Mouse (Mus musculus): ENCODE measurements around the gene Mfsd7a. TPM values are rescaled to one million over a fixed set of nuclear protein-coding genes. Genes with fewer than 3 reads are reported as not detected.
A peak's percentile ranks its signal among the peaks of the same experiment; 100 is the strongest.
"Not testable (repeated sequence)": the region's sequence is repeated elsewhere in the genome, so short reads cannot be mapped to it uniquely, and the experiment has no call there.

Mfsd7a gene
- polyA plus RNA-seq (2012; rRNA removed): 0.17 and 0.41 TPM in 2 replicates

DNA sequence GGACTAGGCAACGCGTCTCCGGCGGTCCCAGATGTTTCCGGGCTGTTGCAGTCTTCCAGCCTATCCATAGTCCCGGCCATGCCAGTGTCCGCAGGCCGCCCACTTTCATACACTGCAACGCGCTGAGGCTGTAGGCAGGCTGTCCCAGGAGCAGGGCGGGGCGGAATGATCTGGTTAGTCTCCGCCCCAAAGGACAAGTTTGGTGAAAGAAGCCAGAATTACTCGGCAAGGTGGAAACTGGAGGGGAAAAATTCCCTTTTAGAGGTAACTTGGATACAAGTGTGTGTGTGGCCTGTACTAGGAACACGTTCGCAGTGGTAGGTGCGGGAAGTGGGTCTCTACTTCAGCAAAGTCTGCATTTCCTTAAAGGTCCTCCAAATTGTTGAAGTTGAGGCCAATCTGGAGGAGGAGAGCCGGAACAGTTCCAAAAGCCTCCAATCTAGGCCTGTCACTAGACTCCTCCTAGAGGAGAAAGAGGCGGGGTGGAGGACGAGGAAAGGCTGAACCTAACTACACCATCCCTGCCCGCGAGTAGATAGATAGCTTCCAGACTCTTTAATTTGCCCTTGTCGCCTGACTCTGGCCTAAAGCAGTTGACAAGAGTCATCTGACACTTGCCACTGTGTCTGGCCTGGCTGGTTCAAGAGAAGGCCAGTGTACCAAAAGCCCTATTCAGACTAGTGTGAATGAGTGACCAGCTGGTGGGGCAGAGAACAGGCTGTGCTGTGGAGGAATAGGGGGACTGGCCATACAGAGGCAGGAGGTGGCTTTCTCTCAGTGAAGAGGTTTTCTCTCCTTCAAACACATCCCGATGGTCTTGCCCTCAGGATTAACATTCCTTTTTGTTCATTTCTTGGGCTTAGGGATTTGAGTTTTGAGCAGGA is at the start of gene Mfsd7a:
Gene Mfsd7a, minus strand, starts transcription at position 107 of the 884 bp plus-strand sequence.
- Histone ChIP-seq H3K27ac (ENCODE audit: control insufficient read depth, insufficient read depth, low read depth, low read length) (no peak within 1 kb of the TSS), H3K4me1 (ENCODE audit: control insufficient read depth, insufficient read depth, low read length) (peaks cover 2% of the 10 kb centered on the region; the same call in 1 of the 2 replicates), H3K27me3 (ENCODE audit: control insufficient read depth, insufficient read depth, low read length) (no peaks in the 10 kb centered on the region), H3K4me3 (ENCODE audit: control insufficient read depth, low read depth, low read length) (peak within 1 kb of the TSS; percentile 44), H3K36me3 (ENCODE audit: control insufficient read depth, insufficient read depth, low read length) (no peaks in the 10 kb centered on the region)
- no peak for TF ChIP-seq POLR2A (IDR thresholded peaks at IDR 0.05; ENCODE audit: control insufficient read depth, low read depth, low read length)
- TF ChIP-seq CTCF (IDR thresholded peaks at IDR 0.05; ENCODE audit: control insufficient read depth, insufficient read depth, insufficient replicate concordance, low read depth, low read length): no peak

DNA sequence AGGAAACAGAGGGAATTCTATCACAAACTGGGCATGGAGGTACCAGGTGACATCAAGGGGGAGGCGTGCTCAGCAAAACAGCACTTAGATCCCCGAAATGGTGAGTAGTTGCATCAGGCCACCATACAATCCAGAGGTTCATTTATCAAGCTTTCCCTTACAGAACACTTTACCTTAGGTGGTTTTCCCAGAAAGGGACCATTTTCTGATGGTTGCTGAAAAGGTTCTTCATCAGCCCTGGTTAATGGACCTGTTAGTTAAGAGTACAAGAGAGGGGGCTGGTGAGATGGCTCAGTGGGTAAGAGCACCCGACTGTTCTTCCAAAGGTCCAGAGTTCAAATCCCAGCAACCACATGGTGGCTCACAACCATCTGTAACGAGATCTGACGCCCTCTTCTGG is 37.5 kb upstream of the Mfsd7a start:
- not testable (repeated sequence) for H3K27ac ChIP-seq (ENCODE audit: control insufficient read depth, insufficient read depth, low read depth, low read length); H3K27me3 ChIP-seq (ENCODE audit: control insufficient read depth, insufficient read depth, low read length); H3K4me3 ChIP-seq (ENCODE audit: control insufficient read depth, low read depth, low read length); H3K36me3 ChIP-seq (ENCODE audit: control insufficient read depth, insufficient read depth, low read length); H3K4me1 ChIP-seq (ENCODE audit: control insufficient read depth, insufficient read depth, low read length)

DNA sequence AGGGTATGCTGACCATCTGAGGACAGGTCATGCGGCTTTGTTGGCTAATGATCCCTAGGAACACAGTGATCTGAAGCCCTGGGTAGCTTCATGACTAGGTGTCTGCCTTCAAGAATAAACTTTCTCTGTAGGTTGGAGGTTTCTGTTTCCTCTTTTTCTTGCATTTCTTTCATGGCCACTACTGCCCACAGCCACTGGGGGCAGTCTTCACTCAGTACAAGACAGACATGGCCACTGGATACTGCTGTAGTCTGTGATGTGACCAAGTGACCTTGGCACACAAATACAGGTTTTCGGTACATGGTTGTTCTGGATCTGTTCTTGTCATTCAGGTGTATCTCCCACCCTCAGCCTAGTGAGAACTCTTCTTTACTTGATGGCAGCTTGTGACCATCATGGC is 36.5 kb upstream of the Mfsd7a start:
- TF ChIP-seq CTCF (IDR thresholded peaks at IDR 0.05; ENCODE audit: control insufficient read depth, insufficient read depth, insufficient replicate concordance, low read depth, low read length) (peak; percentile 39; the same call in 1 of the 2 replicates), POLR2A (IDR thresholded peaks at IDR 0.05; ENCODE audit: control insufficient read depth, low read depth, low read length) (no peak)
- no peak overlapping the region for H3K4me3 ChIP-seq (ENCODE audit: control insufficient read depth, low read depth, low read length)

DNA sequence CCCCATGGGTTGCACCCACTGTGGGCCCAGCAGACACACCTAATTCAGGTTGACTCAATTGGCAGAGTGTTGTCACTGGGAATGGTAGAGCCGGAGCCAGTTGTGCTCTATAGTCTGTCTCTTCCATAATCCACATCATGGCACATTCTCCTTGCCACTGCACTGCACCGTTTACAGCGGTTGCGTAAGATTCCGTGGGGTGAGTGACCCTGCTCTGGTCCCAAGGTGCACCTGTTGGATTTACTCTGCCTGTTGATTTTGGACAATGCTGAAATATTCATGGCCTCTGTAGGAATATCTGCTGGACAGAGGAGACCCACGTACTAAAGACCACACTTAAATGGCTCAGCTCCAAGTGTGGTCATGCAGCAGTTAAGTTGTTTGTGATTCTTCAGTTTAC is 34.3 kb upstream of the Mfsd7a start:
- Histone ChIP-seq H3K4me3 (ENCODE audit: control insufficient read depth, low read depth, low read length) (no peak overlapping the region), H3K27ac (ENCODE audit: control insufficient read depth, insufficient read depth, low read depth, low read length) (no peak overlapping the region), H3K4me1 (ENCODE audit: control insufficient read depth, insufficient read depth, low read length) (no peaks in the 10 kb centered on the region), H3K36me3 (ENCODE audit: control insufficient read depth, insufficient read depth, low read length) (no peaks in the 10 kb centered on the region), H3K27me3 (ENCODE audit: control insufficient read depth, insufficient read depth, low read length) (no peaks in the 10 kb centered on the region)
- TF ChIP-seq CTCF (IDR thresholded peaks at IDR 0.05; ENCODE audit: control insufficient read depth, insufficient read depth, insufficient replicate concordance, low read depth, low read length) (no peak), POLR2A (IDR thresholded peaks at IDR 0.05; ENCODE audit: control insufficient read depth, low read depth, low read length) (no peak)

More for the DNA sequence above, 36.5 kb upstream of the Mfsd7a start:
- H3K4me1 ChIP-seq (ENCODE audit: control insufficient read depth, insufficient read depth, low read length): no peaks in the 10 kb centered on the region
- H3K27me3 ChIP-seq (ENCODE audit: control insufficient read depth, insufficient read depth, low read length): no peaks in the 10 kb centered on the region
- H3K27ac ChIP-seq (ENCODE audit: control insufficient read depth, insufficient read depth, low read depth, low read length): no peak overlapping the region
- H3K36me3 ChIP-seq (ENCODE audit: control insufficient read depth, insufficient read depth, low read length): no peaks in the 10 kb centered on the region

DNA sequence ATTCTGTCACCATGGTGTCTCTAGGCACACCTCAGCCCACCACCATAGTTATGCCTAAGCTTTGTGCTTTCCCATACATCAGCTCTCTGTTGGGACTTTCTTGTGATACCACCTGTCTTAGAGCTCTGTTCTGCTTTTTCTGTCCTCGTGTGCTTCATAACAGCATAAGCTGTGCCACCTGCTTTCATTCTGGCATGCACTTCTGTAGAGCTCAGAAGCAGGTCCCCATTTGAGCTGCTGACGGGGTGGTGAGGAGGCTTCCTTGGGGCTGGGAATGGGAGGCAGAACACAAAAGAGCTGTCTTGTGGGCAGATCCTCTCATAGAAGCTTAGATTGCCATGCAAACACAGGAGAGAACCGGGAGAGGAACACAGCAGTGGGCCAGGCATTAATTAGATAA is 27.3 kb upstream of the Mfsd7a start:
- no peak overlapping the region for H3K27ac ChIP-seq (ENCODE audit: control insufficient read depth, insufficient read depth, low read depth, low read length)
- no peaks in the 10 kb centered on the region for H3K4me1 ChIP-seq (ENCODE audit: control insufficient read depth, insufficient read depth, low read length)
- TF ChIP-seq POLR2A (IDR thresholded peaks at IDR 0.05; ENCODE audit: control insufficient read depth, low read depth, low read length) (no peak), CTCF (IDR thresholded peaks at IDR 0.05; ENCODE audit: control insufficient read depth, insufficient read depth, insufficient replicate concordance, low read depth, low read length) (no peak)
- H3K27me3 ChIP-seq (ENCODE audit: control insufficient read depth, insufficient read depth, low read length): no peaks in the 10 kb centered on the region
- no peak overlapping the region for H3K4me3 ChIP-seq (ENCODE audit: control insufficient read depth, low read depth, low read length)
- H3K36me3 ChIP-seq (ENCODE audit: control insufficient read depth, insufficient read depth, low read length): no peaks in the 10 kb centered on the region

DNA sequence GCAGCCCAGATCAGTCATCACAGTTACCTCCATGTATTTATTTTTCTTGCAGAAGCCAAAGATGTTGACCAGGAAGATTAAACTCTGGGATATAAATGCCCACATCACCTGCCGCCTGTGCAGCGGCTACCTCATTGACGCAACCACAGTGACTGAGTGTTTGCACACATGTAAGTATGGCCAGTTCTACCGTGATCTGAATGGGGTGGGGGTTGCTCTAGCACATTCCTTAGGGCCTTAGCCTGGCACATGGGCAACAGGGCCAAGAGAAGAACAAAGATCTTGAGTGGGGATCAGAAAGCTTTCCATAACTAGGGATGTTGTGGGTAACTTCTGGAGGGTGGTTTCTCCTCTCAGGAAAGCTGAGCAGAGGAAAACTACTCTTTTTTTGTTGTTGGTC is 25.0 kb upstream of the Mfsd7a start:
- TF ChIP-seq CTCF (IDR thresholded peaks at IDR 0.05; ENCODE audit: control insufficient read depth, insufficient read depth, insufficient replicate concordance, low read depth, low read length): no peak
- TF ChIP-seq POLR2A (IDR thresholded peaks at IDR 0.05; ENCODE audit: control insufficient read depth, low read depth, low read length): no peak

DNA sequence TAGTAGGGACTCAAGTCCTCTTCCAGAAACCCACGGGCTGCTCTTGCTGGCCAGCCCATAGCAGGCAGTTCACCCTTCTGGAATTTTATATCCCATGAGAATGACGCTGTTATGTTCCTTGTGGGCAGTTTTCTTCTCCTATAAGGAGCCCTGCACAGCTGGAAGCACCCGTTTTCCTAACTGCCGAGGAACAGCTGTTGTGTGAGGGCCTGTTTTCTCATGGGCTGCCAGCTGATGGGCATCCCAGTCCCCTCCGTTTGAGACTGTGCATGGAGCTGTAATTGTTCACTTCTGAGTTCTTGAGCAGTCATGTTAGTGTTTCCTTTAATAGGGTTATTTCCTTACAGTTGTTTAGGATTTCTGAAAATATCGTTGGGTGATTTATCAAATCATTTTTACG is 20.9 kb upstream of the Mfsd7a start:
- H3K27me3 ChIP-seq (ENCODE audit: control insufficient read depth, insufficient read depth, low read length): no peaks in the 10 kb centered on the region
- no peak overlapping the region for H3K27ac ChIP-seq (ENCODE audit: control insufficient read depth, insufficient read depth, low read depth, low read length)
- TF ChIP-seq CTCF (IDR thresholded peaks at IDR 0.05; ENCODE audit: control insufficient read depth, insufficient read depth, insufficient replicate concordance, low read depth, low read length) (no peak), POLR2A (IDR thresholded peaks at IDR 0.05; ENCODE audit: control insufficient read depth, low read depth, low read length) (no peak)
- no peak overlapping the region for H3K4me3 ChIP-seq (ENCODE audit: control insufficient read depth, low read depth, low read length)
- no peaks in the 10 kb centered on the region for H3K36me3 ChIP-seq (ENCODE audit: control insufficient read depth, insufficient read depth, low read length)
- no peaks in the 10 kb centered on the region for H3K4me1 ChIP-seq (ENCODE audit: control insufficient read depth, insufficient read depth, low read length)

More for the DNA sequence above, 25.0 kb upstream of the Mfsd7a start:
- no peaks in the 10 kb centered on the region for H3K27me3 ChIP-seq (ENCODE audit: control insufficient read depth, insufficient read depth, low read length)
- no peaks in the 10 kb centered on the region for H3K4me1 ChIP-seq (ENCODE audit: control insufficient read depth, insufficient read depth, low read length)
- H3K36me3 ChIP-seq (ENCODE audit: control insufficient read depth, insufficient read depth, low read length): no peaks in the 10 kb centered on the region
- H3K27ac ChIP-seq (ENCODE audit: control insufficient read depth, insufficient read depth, low read depth, low read length): no peak overlapping the region
- H3K4me3 ChIP-seq (ENCODE audit: control insufficient read depth, low read depth, low read length): no peak overlapping the region
